In genomic region chr5:90728254-90728653, GRCm38 (mm10) we compare ENCODE assay signal across 30 mouse cellular contexts. TPM values are rescaled to one million over a fixed set of nuclear protein-coding genes. Genes with fewer than 3 reads are reported as not detected.
"Had no signal": no experiment of that assay in that cellular context is flagged by ENCODE, and none has a peak within 500 bp of the region (broad histone marks: within the 10 kb centered on the region; RNA-seq: fewer than 3 reads in every experiment).

No protein-coding gene starts in this region.

- H3K4me2 ChIP-seq: embryonic facial prominence, embryonic 12.5 days; embryonic facial prominence, embryonic 13.5 days; embryonic facial prominence, embryonic 15.5 days; forebrain, embryonic 12.5 days; forebrain, embryonic 13.5 days; forebrain, embryonic 15.5 days had no signal

- H3K4me3 ChIP-seq: embryonic facial prominence, embryonic 10.5 days; embryonic facial prominence, embryonic 12.5 days; embryonic facial prominence, embryonic 13.5 days; embryonic facial prominence, embryonic 15.5 days; erythroblast, embryonic 14.5 days; forebrain, embryonic 10.5 days; forebrain, embryonic 12.5 days; forebrain, embryonic 13.5 days; forebrain, embryonic 15.5 days; gastrocnemius, adult 2 months; heart, adult 2 months had no signal

- H3K27me3 ChIP-seq: embryonic facial prominence, embryonic 12.5 days; embryonic facial prominence, embryonic 13.5 days; embryonic facial prominence, embryonic 15.5 days; forebrain, embryonic 12.5 days; forebrain, embryonic 13.5 days; forebrain, embryonic 15.5 days had no signal

- DNase-seq: cerebellum, adult 8-10 months; cerebellum, adult 9-10 months; cerebellum, adult 9-11 months; cerebellum, postnatal 10 days; cerebellum, postnatal 14 days; cerebellum, postnatal 25 days; cerebellum, postnatal 36 days; forebrain, postnatal 0 days; gastrocnemius, adult 2 months; gastrocnemius, postnatal 10 days; gastrocnemius, postnatal 14 days; gastrocnemius, postnatal 25 days; gastrocnemius, postnatal 36 days; heart, adult 11 months; heart, adult 18-20 months; heart, adult 2 months had no signal

- H3K36me3 ChIP-seq: embryonic facial prominence, embryonic 10.5 days; embryonic facial prominence, embryonic 12.5 days; embryonic facial prominence, embryonic 13.5 days; embryonic facial prominence, embryonic 15.5 days; forebrain, embryonic 10.5 days; forebrain, embryonic 12.5 days; forebrain, embryonic 15.5 days had no signal

- H3K9ac ChIP-seq: embryonic facial prominence, embryonic 12.5 days; embryonic facial prominence, embryonic 13.5 days; embryonic facial prominence, embryonic 15.5 days; forebrain, embryonic 12.5 days; forebrain, embryonic 13.5 days; forebrain, embryonic 15.5 days; forebrain, postnatal 0 days had no signal

- H3K9me3 ChIP-seq: embryonic facial prominence, embryonic 10.5 days; embryonic facial prominence, embryonic 12.5 days; embryonic facial prominence, embryonic 13.5 days; embryonic facial prominence, embryonic 15.5 days; forebrain, embryonic 10.5 days; forebrain, embryonic 12.5 days; forebrain, embryonic 13.5 days; forebrain, embryonic 15.5 days had no signal

- H3K27ac ChIP-seq: embryonic facial prominence, embryonic 10.5 days; embryonic facial prominence, embryonic 12.5 days; embryonic facial prominence, embryonic 13.5 days; embryonic facial prominence, embryonic 15.5 days; forebrain, embryonic 10.5 days; forebrain, embryonic 12.5 days; forebrain, embryonic 13.5 days; forebrain, embryonic 15.5 days; gastrocnemius, adult 2 months; heart, adult 2 months had no signal

- ATAC-seq: forebrain, embryonic 13.5 days; forebrain, embryonic 14.5 days; forebrain, embryonic 15.5 days; forebrain, embryonic 16.5 days; forebrain, postnatal 0 days had no signal

- H3K4me1 ChIP-seq: embryonic facial prominence, embryonic 12.5 days; forebrain, embryonic 10.5 days; forebrain, embryonic 12.5 days; forebrain, embryonic 13.5 days; forebrain, embryonic 15.5 days had no signal

RNA-seq across cellular contexts. Expression of gene Cxcl5, which starts 30.9 kb away (rescaled TPM):
- polyA plus RNA-seq: erythroblast, embryonic 14.5 days; forebrain, embryonic 11.5 days; forebrain, embryonic 12.5 days; forebrain, embryonic 13.5 days had no signal

RNA-seq across cellular contexts. Expression of gene Cxcl3, which starts 57.6 kb away (rescaled TPM):
- polyA plus RNA-seq: cortical plate, adult 2 months; forebrain, embryonic 10.5 days; forebrain, embryonic 11.5 days; forebrain, embryonic 12.5 days; forebrain, embryonic 13.5 days; forebrain, embryonic 14.5 days; forebrain, embryonic 15.5 days; forebrain, postnatal 0 days; frontal cortex, adult 2 months; heart, adult 2 months had no signal
